Mouse (Mus musculus) c-Kit-positive CD71-positive TER-119-positive erythroid progenitor cells, embryonic 14.5 days (primary cell): ENCODE measurements around the gene Hist1h2ah.

Experiments used
- DNase-seq: peaks from one replicate; pipeline ENCODE4 v3.0.0-alpha.2; 2013; ENCODE audit warnings: low spot score

The Hist1h2ah gene

GRCm38 (mm10) chr13:22008707-22009106 lies 26.7 kb downstream of the Hist1h2ah start:
- no peak for DNase-seq

- DNase-seq = no peak
These were observed 27.5 kb downstream of the Hist1h2ah start for GRCm38 (mm10) chr13:22007872-22008271.

GRCm38 (mm10) chr13:22007121-22007510 lies 28.3 kb downstream of the Hist1h2ah start:
- no peak for DNase-seq

- no peak for DNase-seq
These were observed 28.8 kb downstream of the Hist1h2ah start for GRCm38 (mm10) chr13:22006334-22007120.

GRCm38 (mm10) chr13:22005605-22006333 lies 29.6 kb downstream of the Hist1h2ah start:
- DNase-seq = no peak

- DNase-seq = no peak
These were observed 33.5 kb downstream of the Hist1h2ah start for GRCm38 (mm10) chr13:22001823-22002222.

GRCm38 (mm10) chr13:22001346-22001745 lies 34.0 kb downstream of the Hist1h2ah start:
- DNase-seq = no peak

- DNase-seq = no peak
These were observed 36.2 kb downstream of the Hist1h2ah start for GRCm38 (mm10) chr13:21999147-21999546.

- no peak for DNase-seq
These were observed 37.0 kb downstream of the Hist1h2ah start for GRCm38 (mm10) chr13:21998412-21998811.

- no peak for DNase-seq
These were observed 37.5 kb downstream of the Hist1h2ah start for GRCm38 (mm10) chr13:21997821-21998220.

GRCm38 (mm10) chr13:21997201-21997820 lies 38.1 kb downstream of the Hist1h2ah start:
- DNase-seq = no peak

- no peak for DNase-seq
These were observed 38.6 kb downstream of the Hist1h2ah start for GRCm38 (mm10) chr13:21996840-21997185.

GRCm38 (mm10) chr13:21996101-21996839 lies 39.1 kb downstream of the Hist1h2ah start:
- DNase-seq = peak; percentile 59

GRCm38 (mm10) chr13:21995331-21995914 lies 39.9 kb downstream of the Hist1h2ah start:
- DNase-seq = peak; percentile 33

- no peak for DNase-seq
These were observed 40.5 kb downstream of the Hist1h2ah start for GRCm38 (mm10) chr13:21994896-21995295.

GRCm38 (mm10) chr13:21993957-21994738 lies 41.2 kb downstream of the Hist1h2ah start:
- DNase-seq = peak; percentile 64

GRCm38 (mm10) chr13:21992550-21992949 lies 42.8 kb downstream of the Hist1h2ah start:
- no peak for DNase-seq
